Mouse (Mus musculus) liver, embryonic 14.5 days (tissue): ENCODE data around the gene H2-T23.

Source experiments
- CTCF ChIP-seq: IDR thresholded peaks from 2 replicates; pipeline ENCODE4 v1.5.1; 2016; ENCODE audit warnings: antibody characterized with exemption, low read depth, control low read depth
- EP300 ChIP-seq: IDR thresholded peaks from 2 replicates; pipeline ENCODE4 v1.6.1; 2016; ENCODE audit warnings: antibody characterized with exemption, low read depth

- TF ChIP-seq EP300 (no peak), CTCF (peak; percentile 81)
Observed at GRCm38 (mm10) chr17:36060829-36061228, 28.2 kb upstream of the H2-T23 start.
